Comparison of ENCODE assay signal across 8 mouse cellular contexts in the genomic region with DNA sequence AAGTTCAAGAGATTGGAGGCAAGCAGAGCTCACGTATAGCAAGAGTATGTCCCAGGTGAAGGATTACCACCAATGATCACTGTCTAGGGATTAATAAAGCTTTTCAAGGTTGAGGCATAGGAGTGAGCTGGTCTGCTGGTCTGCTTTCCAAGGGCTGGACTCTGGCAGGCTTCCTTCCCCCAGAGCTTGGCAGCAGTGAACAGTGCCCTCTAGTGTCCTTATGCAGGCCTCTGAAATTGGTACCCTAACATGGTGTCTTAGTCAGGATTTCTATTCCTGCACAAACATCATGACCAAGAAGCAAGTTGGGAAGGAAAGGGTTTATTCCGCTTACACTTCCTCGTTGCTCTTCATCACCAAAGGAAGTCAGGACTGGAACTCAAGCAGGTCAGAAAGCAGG. TPM values are rescaled to one million over a fixed set of nuclear protein-coding genes. Genes with fewer than 3 reads are reported as not detected.
DNase-seq lines count a peak whose midpoint lies in the region; ATAC-seq and TF ChIP-seq lines count a peak whose summit lies in the region.

No protein-coding gene starts in this region.

- H3K9ac ChIP-seq in forebrain, postnatal 0 days, result no peak overlapping the region
- H3K9ac ChIP-seq in forebrain, embryonic 16.5 days (replicated peaks; ENCODE audit: low read depth, low read length), result no peak overlapping the region
- no peak overlapping the region for H3K9ac ChIP-seq in MEL (ENCODE audit: control insufficient read depth, low read depth, low read length, poor library complexity, severe bottlenecking)

- no peak for TF ChIP-seq POLR2A in MEL (IDR thresholded peaks at IDR 0.05; ENCODE audit: control insufficient read depth in 1 of 2, insufficient read depth in 1 of 2, low read depth in 1 of 2, low read length in 2 of 2, poor library complexity in 1 of 2)

- peak; percentile 69 for TF ChIP-seq CTCF in forebrain, postnatal 0 days (IDR thresholded peaks at IDR 0.05; ENCODE audit: low read depth)
- TF ChIP-seq CTCF in MEL (IDR thresholded peaks at IDR 0.05 in 2 of 3, conservative IDR thresholded peaks at IDR 0.05 in 1 of 3; ENCODE audit: control insufficient read depth in 1 of 3, insufficient read depth in 1 of 3, low read depth in 2 of 3, low read length in 3 of 3, poor library complexity in 1 of 3, severe bottlenecking in 1 of 3), result peak; percentile 86 to 91 (median 86)

- TF ChIP-seq EP300 in MEL (IDR thresholded peaks at IDR 0.05; ENCODE audit: low read depth in 1 of 2, low read length in 2 of 2), result no peak

- H3K4me2 ChIP-seq in forebrain, postnatal 0 days (ENCODE audit: low read depth), result no peak overlapping the region
- no peak overlapping the region for H3K4me2 ChIP-seq in forebrain, embryonic 16.5 days (ENCODE audit: low read length)

- WGBS in forebrain, postnatal 0 days, result 51% methylated on average over 3 of the region's 3 CpGs
- 43% methylated on average over 3 of the region's 3 CpGs for WGBS in forebrain, embryonic 16.5 days

- DNase-seq in forebrain, postnatal 0 days, result peak; percentile 34
- DNase-seq in MEL (ENCODE audit: low read depth, low spot score), result peak; percentile 83
- DNase-seq in cerebellum, adult 9-10 months, result peak; percentile 60
- DNase-seq in heart, adult 8-10 months (ENCODE audit: low spot score), result peak; percentile 53
- DNase-seq in layer of hippocampus, adult 9-11 months, result peak; percentile 50
- peak; percentile 60 to 80 for DNase-seq in spleen, postnatal 4 days (ENCODE audit: low spot score in 2 of 2)

- H3K36me3 ChIP-seq in forebrain, postnatal 0 days (ENCODE audit: insufficient read depth), result no peaks in the 10 kb centered on the region
- H3K36me3 ChIP-seq in forebrain, embryonic 16.5 days (ENCODE audit: control insufficient read depth, insufficient read depth), result no peaks in the 10 kb centered on the region
- H3K36me3 ChIP-seq in MEL (ENCODE audit: control insufficient read depth in 1 of 2, insufficient read depth in 2 of 2, low read length in 2 of 2), result peaks cover 0 to 2% of the 10 kb centered on the region in 2 experiments; a peak in 1 of 4 replicates

- no peak overlapping the region for H3K27ac ChIP-seq in forebrain, postnatal 0 days (ENCODE audit: low read depth, low read length)
- H3K27ac ChIP-seq in forebrain, embryonic 16.5 days (ENCODE audit: low read length), result no peak overlapping the region
- H3K27ac ChIP-seq in MEL (ENCODE audit: control insufficient read depth, low read depth, low read length), result no peak overlapping the region

- TF ChIP-seq RAD21 in MEL (IDR thresholded peaks at IDR 0.05; ENCODE audit: low read depth, low read length), result peak; percentile 86

- H3K79me2 ChIP-seq in MEL (ENCODE audit: control insufficient read depth, insufficient read depth, low read length, poor library complexity), result no peaks in the 10 kb centered on the region

- no peak overlapping the region for H3K4me3 ChIP-seq in forebrain, postnatal 0 days (ENCODE audit: low read depth, low read length)
- no peak overlapping the region for H3K4me3 ChIP-seq in forebrain, embryonic 16.5 days (replicated peaks; ENCODE audit: low read length)
- H3K4me3 ChIP-seq in MEL (ENCODE audit: control insufficient read depth in 1 of 2, insufficient read depth in 1 of 2, low read depth in 2 of 2, low read length in 2 of 2), result no peak overlapping the region

- no peaks in the 10 kb centered on the region for H3K9me3 ChIP-seq in forebrain, postnatal 0 days (ENCODE audit: low read length)
- H3K9me3 ChIP-seq in forebrain, embryonic 16.5 days (ENCODE audit: control insufficient read depth, low read length), result no peaks in the 10 kb centered on the region
- H3K9me3 ChIP-seq in MEL (replicated peaks; ENCODE audit: insufficient read depth, low read length), result no peaks in the 10 kb centered on the region

- H3K4me1 ChIP-seq in forebrain, postnatal 0 days (ENCODE audit: insufficient read depth), result no peaks in the 10 kb centered on the region
- H3K4me1 ChIP-seq in forebrain, embryonic 16.5 days (replicated peaks; ENCODE audit: control insufficient read depth, insufficient read depth, low read length), result no peaks in the 10 kb centered on the region
- peaks cover 4 to 7% of the 10 kb centered on the region in 2 experiments; a peak in 3 of 4 replicates for H3K4me1 ChIP-seq in MEL (ENCODE audit: control insufficient read depth in 1 of 2, insufficient read depth in 2 of 2, low read length in 2 of 2)

- no peak for ATAC-seq in forebrain, postnatal 0 days
- no peak for ATAC-seq in forebrain, embryonic 16.5 days
- ATAC-seq in megakaryocyte, adult 5-6 weeks (ENCODE audit: poor library complexity, severe bottlenecking), result peak; percentile 65

- H3K27me3 ChIP-seq in forebrain, postnatal 0 days (ENCODE audit: insufficient read depth, low read length), result no peaks in the 10 kb centered on the region
- H3K27me3 ChIP-seq in forebrain, embryonic 16.5 days (replicated peaks; ENCODE audit: control insufficient read depth, insufficient read depth, low read length), result no peaks in the 10 kb centered on the region
- no peaks in the 10 kb centered on the region for H3K27me3 ChIP-seq in MEL (ENCODE audit: control insufficient read depth in 1 of 2, insufficient read depth in 2 of 2, low read length in 2 of 2)

TF ChIP-seq in MEL, 35 proteins besides CTCF, POLR2A, EP300 and RAD21:
- TF ChIP-seq ETS1 (IDR thresholded peaks at IDR 0.05; ENCODE audit: low read depth, low read length) (no peak), ELF1 (IDR thresholded peaks at IDR 0.05; ENCODE audit: low read depth, low read length) (peak; percentile 33; the same call in 1 of the 2 replicates), MAZ (IDR thresholded peaks at IDR 0.05; ENCODE audit: low read depth, low read length) (no peak; the same call in 1 of the 2 replicates), MAFK (IDR thresholded peaks at IDR 0.05; ENCODE audit: borderline replicate concordance, low read depth, low read length) (no peak), TAL1 (IDR thresholded peaks at IDR 0.05; ENCODE audit: low read length) (no peak), POLR2AphosphoS5 (IDR thresholded peaks at IDR 0.05; ENCODE audit: borderline replicate concordance, low read depth, low read length) (no peak), SIN3A (IDR thresholded peaks at IDR 0.05; ENCODE audit: low read length) (peak; percentile 40; the same call in 1 of the 2 replicates), UBTF (IDR thresholded peaks at IDR 0.05; ENCODE audit: borderline replicate concordance, insufficient read depth, low read depth, low read length) (no peak), SMC3 (IDR thresholded peaks at IDR 0.05; ENCODE audit: low read depth, low read length) (peak; percentile 91), BHLHE40 (IDR thresholded peaks at IDR 0.05; ENCODE audit: borderline replicate concordance, low read depth, low read length) (0 out of 2 replicates have a peak, but pooled peaks have one; percentile 31), MAX (IDR thresholded peaks at IDR 0.05; ENCODE audit: low read length) (no peak), CHD1 (IDR thresholded peaks at IDR 0.05; ENCODE audit: low read depth, low read length) (no peak), ZC3H11A (IDR thresholded peaks at IDR 0.05; ENCODE audit: low read depth, low read length) (peak; percentile 89), GABPA (IDR thresholded peaks at IDR 0.05; ENCODE audit: low read depth, low read length) (no peak), MYC (IDR thresholded peaks at IDR 0.05; ENCODE audit: low read depth, low read length) (0 out of 2 replicates have a peak, but pooled peaks have one; percentile 23)

RNA-seq across cellular contexts. Expression of gene Fcgr2b, which starts 20.4 kb away (rescaled TPM):
- total RNA-seq in forebrain, postnatal 0 days (2014; rRNA removed), result 2.2 and 2.3 TPM in 2 replicates
- polyA plus RNA-seq in forebrain, postnatal 0 days (2015; fragmentation: Nextera tagmentation; extraction: Ambion mirVana), result 3.8 and 3.9 TPM in 2 replicates
- polyA plus RNA-seq in forebrain, embryonic 16.5 days (2015; fragmentation: Nextera tagmentation; extraction: Ambion mirVana), result 0.63 and 1.7 TPM in 2 replicates
- 4.7 and 6.4 TPM in 2 replicates for total RNA-seq in MEL (2012; rRNA removed)
- polyA plus RNA-seq in MEL (2012; ENCODE audit: insufficient read depth in 1 of 2, insufficient read length in 2 of 2, low read depth in 1 of 2, low replicate concordance in 2 of 2, missing spikeins in 1 of 2), result 1 to 10 TPM in 1 of 2 experiments, not detected in 1; 8.2 TPM
- 10 to 100 TPM in 1 of 4 experiments, 1 to 10 TPM in 3; 3.9 to 10.6 (median 5.7) TPM for total RNA-seq in heart, adult 8-10 months (2022)
- total RNA-seq in megakaryocyte, adult 5-6 weeks (2015), result 226 and 271 TPM in 2 replicates
- total RNA-seq in megakaryocyte, adult 5-6 weeks (2017), result 174 and 196 TPM in 2 replicates

RNA-seq across cellular contexts. Expression of gene Fcgr4, which starts 22.0 kb away (rescaled TPM):
- total RNA-seq in forebrain, postnatal 0 days (2014; rRNA removed), result 0.76 TPM in 1 of 2 replicates, not detected in the other
- polyA plus RNA-seq in forebrain, postnatal 0 days (2015; fragmentation: Nextera tagmentation; extraction: Ambion mirVana), result 0.44 and 0.67 TPM in 2 replicates
- 0.22 and 0.32 TPM in 2 replicates for polyA plus RNA-seq in forebrain, embryonic 16.5 days (2015; fragmentation: Nextera tagmentation; extraction: Ambion mirVana)
- not detected in 2 replicates for total RNA-seq in MEL (2012; rRNA removed)
- not detected for polyA plus RNA-seq in MEL (2012; ENCODE audit: insufficient read depth in 1 of 2, insufficient read length in 2 of 2, low read depth in 1 of 2, low replicate concordance in 2 of 2, missing spikeins in 1 of 2)
- 1 to 10 TPM in 1 of 4 experiments, under 1 TPM in 2, not detected in 1; 0.22 to 1.4 (median 0.50) TPM for total RNA-seq in heart, adult 8-10 months (2022)
- 34.6 and 34.8 TPM in 2 replicates for total RNA-seq in megakaryocyte, adult 5-6 weeks (2015)
- 30.0 and 47.4 TPM in 2 replicates for total RNA-seq in megakaryocyte, adult 5-6 weeks (2017)

Comparison
In these comparisons a context has a peak if more than half of its experiments do, and no peak if none do; other contexts are left out.
1. RNA of gene Fcgr2b, which starts 20.4 kb away (total RNA-seq): 174 to 271 TPM in megakaryocyte, adult 5-6 weeks; 3.9 to 10.6 TPM in heart, adult 8-10 months, 4.7 to 6.4 TPM in MEL and 2.2 to 2.3 TPM in forebrain, postnatal 0 days; every median in the first group is over 10 times any median in the second.
2. RNA of gene Fcgr4, which starts 22.0 kb away (total RNA-seq): 30.0 to 47.4 TPM in megakaryocyte, adult 5-6 weeks; 0.76 TPM in forebrain, postnatal 0 days, 0.22 to 1.4 TPM in heart, adult 8-10 months and not detected in MEL; every median in the first group is over 10 times any median in the second.
3. Peak in every context shown above with its lines, with median percentiles within 50 percentile points of each other: DNase-seq.